Mouse (Mus musculus) stomach, embryonic 15.5 days (tissue): Measurements from ENCODE around the gene Mgat4c. TPM values are rescaled to one million over a fixed set of nuclear protein-coding genes. Genes with fewer than 3 reads are reported as not detected.

Experiments
- ATAC-seq: fragments of 200-750 bp; cut with Nextera tagmentation; 2 replicates; pipeline ENCODE4 v1.8.0; 2017; ENCODE audit warnings: low read depth, moderate number of reproducible peaks, moderate TSS enrichment; ENCODE audit not compliant: insufficient read depth, low FRiP score
- H3K27ac ChIP-seq: fragments of 300-500 bp; sonication (generic); 2 replicates; pipeline ENCODE4 v1.5.1; 2015; ENCODE audit warnings: mild to moderate bottlenecking, inconsistent platforms
- H3K27me3 ChIP-seq: fragments of 300-500 bp; sonication (generic); replicated peaks from 2 replicates; pipeline ENCODE4 v1.6.1; 2015; ENCODE audit warnings: inconsistent platforms
- H3K36me3 ChIP-seq: fragments of 300-500 bp; sonication (generic); 2 replicates; pipeline ENCODE4 v1.6.1; 2015; ENCODE audit warnings: inconsistent platforms
- H3K4me1 ChIP-seq: fragments of 300-500 bp; sonication (generic); 2 replicates; pipeline ENCODE4 v1.6.1; 2015; ENCODE audit warnings: inconsistent platforms
- H3K4me2 ChIP-seq: fragments of 300-500 bp; sonication (generic); 2 replicates; pipeline ENCODE4 v1.6.1; 2015; ENCODE audit warnings: mild to moderate bottlenecking, inconsistent platforms
- H3K4me3 ChIP-seq: fragments of 300-500 bp; sonication (generic); replicated peaks from 2 replicates; pipeline ENCODE4 v1.5.1; 2015; ENCODE audit warnings: inconsistent platforms
- H3K9ac ChIP-seq: fragments of 300-500 bp; sonication (generic); 2 replicates; pipeline ENCODE4 v1.6.1; 2015; ENCODE audit warnings: inconsistent platforms
- H3K9me3 ChIP-seq: fragments of 300-500 bp; sonication (generic); 2 replicates; pipeline ENCODE4 v1.6.1; 2016; ENCODE audit warnings: inconsistent platforms
- WGBS: fragments of 180-500 bp; shearing (Covaris S2); methylation state at CpG from one replicate; pipeline ENCODE4 v1.1.7; 2015; 5-methylcytosine and 5-hydroxymethylcytosine counted together
- polyA plus RNA-seq: library from polyadenylated mRNA; unstranded; fragments of >200 nt; fragmentation: Nextera tagmentation; extraction: Ambion mirVana; gene quantifications from 2 replicates; pipeline ENCODE4 v1.2.1, GENCODE M21; 2015

The Mgat4c gene
- 3.6 and 3.8 TPM in 2 replicates for polyA plus RNA-seq

DNA sequence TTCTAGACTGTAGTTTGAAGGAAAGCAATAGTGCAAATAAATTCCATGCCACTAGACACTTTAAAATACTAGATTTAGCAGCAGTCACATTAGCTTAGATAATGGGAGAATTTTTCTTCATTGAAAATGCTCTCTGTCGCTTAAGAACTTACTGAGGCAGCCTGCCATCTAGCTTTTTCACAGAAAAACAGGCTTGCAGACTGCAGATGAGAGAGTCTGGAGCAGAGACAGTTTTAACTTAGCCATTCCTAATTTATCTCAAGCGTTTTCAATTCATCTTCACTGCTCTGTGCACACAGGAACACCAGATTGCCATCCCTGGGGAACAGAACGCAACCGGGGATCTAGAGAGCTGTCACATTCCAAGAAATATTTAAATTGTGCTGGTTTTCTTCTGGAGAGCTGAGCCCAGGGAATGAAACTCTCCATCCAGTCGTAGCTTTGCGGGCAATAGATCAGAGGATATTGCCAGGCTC lies at the start of gene Mgat4c:
Gene Mgat4c (plus strand): TSS at position 51 of the 476 bp plus-strand sequence.
- WGBS = 48% methylated on average over 6 of the region's 6 CpGs
- no peak within 1 kb of the TSS for H3K4me2 ChIP-seq
- no peaks in the 10 kb centered on the region for H3K36me3 ChIP-seq
- no peaks in the 10 kb centered on the region for H3K9me3 ChIP-seq
- ATAC-seq = no peak
- no peaks in the 10 kb centered on the region for H3K4me1 ChIP-seq
- H3K27me3 ChIP-seq = no peaks in the 10 kb centered on the region
- no peak within 1 kb of the TSS for H3K27ac ChIP-seq
- H3K4me3 ChIP-seq = no peak within 1 kb of the TSS
- H3K9ac ChIP-seq = no peak within 1 kb of the TSS

DNA sequence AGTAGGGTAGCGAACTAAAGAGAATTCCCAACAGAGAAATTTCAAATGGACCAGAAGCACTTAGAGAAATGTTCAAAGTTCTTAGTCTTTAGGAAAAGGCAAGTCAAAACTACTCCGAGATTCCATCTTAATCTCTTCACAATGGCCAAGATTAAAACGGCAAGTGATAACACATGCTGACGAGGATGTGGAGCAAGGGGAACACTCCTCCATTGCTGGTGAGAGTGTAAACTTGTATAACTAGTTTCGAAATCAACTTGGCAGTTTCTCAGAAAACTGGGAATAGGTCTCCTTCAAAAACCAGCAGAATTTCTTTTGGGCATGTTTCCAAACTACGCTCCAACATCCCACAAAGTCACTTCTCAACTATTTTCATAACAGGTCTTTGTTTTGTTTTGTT lies 46.0 kb upstream of the Mgat4c start:
- H3K36me3 ChIP-seq = no peaks in the 10 kb centered on the region
- ATAC-seq = no peak
- H3K9ac ChIP-seq = no peak overlapping the region
- H3K4me1 ChIP-seq = no peaks in the 10 kb centered on the region
- no peak overlapping the region for H3K4me3 ChIP-seq
- no peaks in the 10 kb centered on the region for H3K27me3 ChIP-seq
- no peak overlapping the region for H3K27ac ChIP-seq
- H3K9me3 ChIP-seq = no peaks in the 10 kb centered on the region
- 73% methylated on average over 6 of the region's 6 CpGs for WGBS
- no peak overlapping the region for H3K4me2 ChIP-seq

DNA sequence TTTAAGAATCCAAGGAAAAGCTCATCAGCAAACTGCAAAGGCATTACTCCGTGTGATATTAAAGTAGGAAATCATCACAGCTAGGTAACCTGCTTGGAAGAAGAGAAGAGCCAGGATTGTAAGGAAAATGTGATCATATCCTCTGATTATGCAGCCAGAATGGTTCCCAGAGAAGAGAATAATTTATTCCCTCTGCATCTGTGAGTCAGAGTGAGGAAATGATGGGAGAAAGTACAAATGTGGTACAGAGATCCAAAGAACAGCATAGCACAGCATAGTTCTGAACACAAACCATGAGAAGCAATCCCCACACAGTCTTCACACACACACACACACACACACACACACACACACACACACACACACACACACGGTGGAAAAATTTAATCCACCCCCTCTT lies 40.2 kb upstream of the Mgat4c start:
- 72% methylated on average over 2 of the region's 2 CpGs for WGBS
- Histone ChIP-seq H3K36me3 (no peaks in the 10 kb centered on the region), H3K4me1 (no peaks in the 10 kb centered on the region), H3K27me3 (no peaks in the 10 kb centered on the region), H3K9me3 (no peaks in the 10 kb centered on the region), H3K4me3 (no peak overlapping the region), H3K4me2 (no peak overlapping the region), H3K9ac (no peak overlapping the region), H3K27ac (no peak overlapping the region)
- ATAC-seq = no peak

DNA sequence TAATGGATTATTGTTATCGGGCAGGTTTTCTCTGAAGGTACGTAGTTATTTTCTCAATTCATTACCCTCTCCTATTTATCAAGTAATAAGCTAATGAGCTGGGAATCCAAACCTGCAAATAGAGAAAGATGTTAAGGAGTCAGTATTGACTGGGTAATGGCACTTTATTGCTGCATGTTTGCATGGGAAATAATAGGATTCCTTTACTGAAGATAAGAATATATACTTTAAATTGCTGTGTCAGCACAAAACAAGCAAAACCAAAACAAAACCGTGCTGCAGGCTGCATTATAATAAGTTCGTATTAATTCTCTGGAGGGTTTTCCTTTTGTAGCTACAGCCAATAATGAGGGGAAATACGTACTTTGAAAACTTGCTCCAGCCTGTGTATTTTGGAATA lies 627 bp downstream of the Mgat4c start:
- Histone ChIP-seq H3K4me2 (no peak overlapping the region), H3K9ac (no peak overlapping the region), H3K36me3 (no peaks in the 10 kb centered on the region), H3K27ac (no peak overlapping the region), H3K4me1 (no peaks in the 10 kb centered on the region), H3K9me3 (no peaks in the 10 kb centered on the region), H3K27me3 (no peaks in the 10 kb centered on the region), H3K4me3 (no peak overlapping the region)
- 63% methylated on average over 5 of the region's 5 CpGs for WGBS
- no peak for ATAC-seq

DNA sequence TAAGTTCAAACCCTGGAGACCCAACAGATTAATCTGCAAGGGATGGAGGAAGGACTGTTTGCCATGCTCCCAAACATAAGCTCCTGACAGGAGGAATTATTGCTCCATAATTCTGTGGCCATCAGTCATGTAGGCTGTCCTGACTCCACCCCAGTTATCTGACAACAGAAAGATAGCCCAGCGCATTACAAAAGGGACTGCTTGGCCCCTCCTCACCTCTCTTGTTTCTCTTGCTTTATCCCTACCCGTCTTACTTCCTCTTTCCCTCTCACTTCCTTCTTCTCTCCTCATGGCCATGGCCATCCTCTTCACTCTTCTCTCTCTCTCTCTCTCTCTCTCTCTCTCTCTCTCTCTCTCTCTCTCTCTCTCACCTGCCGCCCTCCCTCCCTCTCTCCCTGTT lies 80.5 kb downstream of the Mgat4c start:
- no peak for ATAC-seq
- no peaks in the 10 kb centered on the region for H3K36me3 ChIP-seq
- no peak overlapping the region for H3K9ac ChIP-seq
- no peak overlapping the region for H3K27ac ChIP-seq
- no peaks in the 10 kb centered on the region for H3K9me3 ChIP-seq
- 75% methylated on average over 3 of the region's 3 CpGs for WGBS
- H3K4me2 ChIP-seq = no peak overlapping the region
- H3K4me3 ChIP-seq = no peak overlapping the region
- H3K4me1 ChIP-seq = no peaks in the 10 kb centered on the region
- no peaks in the 10 kb centered on the region for H3K27me3 ChIP-seq

DNA sequence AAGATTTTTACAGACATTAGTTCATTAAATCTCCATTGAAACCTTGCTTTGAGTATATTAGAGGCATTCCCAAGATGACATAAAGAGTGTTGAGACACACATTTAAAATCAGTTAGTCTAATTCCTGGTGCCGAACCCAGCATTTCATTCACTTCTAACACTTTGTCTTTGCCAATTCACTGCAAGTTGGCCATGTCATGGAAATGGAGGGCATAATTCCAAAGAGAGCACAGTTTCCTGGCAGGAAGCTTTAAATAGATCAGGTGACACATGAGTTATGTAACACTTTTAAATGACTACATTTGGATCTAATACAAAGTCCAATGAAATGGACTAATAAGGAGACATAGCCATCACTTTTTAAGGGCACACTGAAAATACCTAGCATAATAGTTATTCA lies 89.4 kb downstream of the Mgat4c start:
- no peak overlapping the region for H3K4me2 ChIP-seq
- no peak for ATAC-seq
- no peak overlapping the region for H3K4me3 ChIP-seq
- 86% methylated on average over 1 of the region's 1 CpGs for WGBS
- no peaks in the 10 kb centered on the region for H3K9me3 ChIP-seq
- H3K9ac ChIP-seq = no peak overlapping the region
- H3K4me1 ChIP-seq = no peaks in the 10 kb centered on the region
- no peaks in the 10 kb centered on the region for H3K27me3 ChIP-seq
- no peaks in the 10 kb centered on the region for H3K36me3 ChIP-seq
- H3K27ac ChIP-seq = no peak overlapping the region

DNA sequence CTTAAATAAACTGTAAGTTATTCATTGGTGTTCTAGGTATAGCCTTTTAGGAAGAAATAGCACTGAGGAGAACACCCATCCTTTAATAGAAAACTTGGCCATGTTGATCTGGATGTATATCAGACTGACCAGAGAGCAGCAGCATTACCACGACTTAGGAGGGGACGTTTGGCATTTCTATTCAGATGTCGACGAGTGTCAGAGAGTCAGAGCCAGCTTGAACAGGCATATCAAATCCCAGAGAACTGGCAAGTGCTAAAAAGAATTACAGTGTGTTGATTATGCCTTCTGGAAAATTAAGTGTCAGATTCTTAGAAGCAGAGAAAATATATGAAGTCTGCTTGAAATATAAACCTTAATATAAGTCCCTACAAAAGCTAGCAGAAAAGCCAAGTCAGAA lies 89.9 kb downstream of the Mgat4c start:
- Histone ChIP-seq H3K4me2 (no peak overlapping the region), H3K9me3 (no peaks in the 10 kb centered on the region), H3K4me1 (no peaks in the 10 kb centered on the region), H3K9ac (no peak overlapping the region), H3K36me3 (no peaks in the 10 kb centered on the region), H3K27ac (no peak overlapping the region), H3K4me3 (no peak overlapping the region), H3K27me3 (no peaks in the 10 kb centered on the region)
- no peak for ATAC-seq
- 76% methylated on average over 4 of the region's 4 CpGs for whole genome bisulfite sequencing

DNA sequence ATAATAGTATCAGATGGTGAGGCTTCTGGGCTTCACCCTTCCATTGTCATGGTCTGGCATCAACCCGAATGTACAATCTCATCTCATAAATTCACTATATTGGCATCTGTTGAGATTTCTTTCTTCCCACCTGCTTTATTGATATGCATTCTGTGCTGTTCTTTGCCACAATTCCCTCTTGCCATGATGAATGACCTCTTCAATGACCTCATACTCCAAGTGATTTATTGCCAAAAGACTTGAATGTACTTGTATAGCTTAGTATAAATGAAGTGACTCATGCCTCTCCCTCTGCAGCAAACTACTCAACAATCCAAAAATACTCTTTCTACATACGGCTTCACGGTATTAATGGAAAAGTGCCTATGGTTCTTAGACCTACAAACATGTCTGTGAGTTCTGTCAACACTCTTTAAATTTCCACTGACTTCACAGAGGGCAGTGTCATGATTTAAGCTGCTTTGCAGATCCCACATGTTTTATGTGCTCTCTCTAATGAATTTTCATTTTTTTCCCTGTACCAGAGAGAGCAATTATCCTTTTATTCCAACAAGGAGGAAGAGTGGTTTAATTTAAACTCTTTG lies 102.0 kb downstream of the Mgat4c start:
- no peak overlapping the region for H3K4me2 ChIP-seq
- 55% methylated on average over 3 of the region's 3 CpGs for WGBS
- H3K27me3 ChIP-seq = no peaks in the 10 kb centered on the region
- no peak for ATAC-seq
- no peaks in the 10 kb centered on the region for H3K36me3 ChIP-seq
- no peaks in the 10 kb centered on the region for H3K4me1 ChIP-seq
- H3K9ac ChIP-seq = no peak overlapping the region
- H3K27ac ChIP-seq = no peak overlapping the region
- no peaks in the 10 kb centered on the region for H3K9me3 ChIP-seq
- H3K4me3 ChIP-seq = no peak overlapping the region

DNA sequence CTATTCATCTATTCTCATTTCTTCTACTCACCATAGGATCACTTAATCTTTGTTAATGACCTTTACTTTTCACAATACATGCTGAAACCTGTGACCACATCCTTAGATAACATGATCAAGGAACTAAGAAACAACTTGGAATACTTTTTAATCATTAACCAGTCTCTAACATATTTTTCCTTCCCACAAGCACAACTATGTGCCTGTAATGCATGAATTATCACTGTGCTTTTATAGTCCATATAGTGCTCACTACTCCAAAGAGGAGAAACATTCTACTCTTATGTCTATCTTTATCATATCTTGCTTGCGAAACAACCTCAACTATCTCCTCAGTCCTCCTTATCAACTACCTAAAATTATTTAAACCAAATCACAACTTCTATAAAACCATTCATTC lies 114.2 kb downstream of the Mgat4c start:
- 84% methylated on average over 1 of the region's 1 CpGs for WGBS
- no peak for ATAC-seq

DNA sequence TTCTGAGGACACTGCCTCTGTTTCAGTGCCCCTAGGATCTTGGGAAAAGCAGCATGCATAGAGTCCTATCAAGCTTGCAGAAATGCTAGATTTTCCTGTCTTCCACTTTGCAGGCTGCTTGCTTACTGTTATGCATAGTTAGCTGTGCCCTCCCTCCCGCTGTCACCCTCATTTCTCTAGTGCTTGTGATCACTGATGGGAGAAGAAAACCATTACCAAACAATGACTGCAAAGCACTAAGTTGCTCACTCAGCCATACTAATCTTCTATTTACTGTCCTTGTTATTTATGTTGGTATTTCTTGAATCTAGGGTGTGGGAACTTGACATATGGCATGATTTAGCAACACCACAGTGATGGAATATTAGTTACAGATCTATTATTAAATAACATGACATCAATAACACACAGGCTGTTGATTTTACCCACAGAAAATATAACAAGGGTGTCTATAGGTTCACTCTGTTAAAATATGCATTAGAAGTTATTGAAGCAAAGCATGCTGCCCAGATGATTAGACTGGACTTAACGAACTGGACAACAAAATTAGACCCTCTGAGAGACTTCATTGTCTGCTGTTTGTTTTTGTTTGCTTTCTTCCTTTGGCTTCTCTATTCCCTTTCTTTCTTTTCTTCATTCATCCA lies 117.7 kb downstream of the Mgat4c start:
- Histone ChIP-seq H3K27me3 (no peaks in the 10 kb centered on the region), H3K4me3 (no peak overlapping the region), H3K4me2 (no peak overlapping the region), H3K9me3 (no peaks in the 10 kb centered on the region), H3K9ac (no peak overlapping the region), H3K27ac (no peak overlapping the region), H3K36me3 (no peaks in the 10 kb centered on the region), H3K4me1 (no peaks in the 10 kb centered on the region)
- WGBS = 56% methylated on average over 2 of the region's 2 CpGs
- ATAC-seq = no peak

More for the DNA sequence above, 114.2 kb downstream of the Mgat4c start:
- H3K4me2 ChIP-seq = no peak overlapping the region
- H3K4me1 ChIP-seq = no peaks in the 10 kb centered on the region
- no peaks in the 10 kb centered on the region for H3K27me3 ChIP-seq
- H3K27ac ChIP-seq = no peak overlapping the region
- H3K4me3 ChIP-seq = no peak overlapping the region
- no peaks in the 10 kb centered on the region for H3K9me3 ChIP-seq
- H3K9ac ChIP-seq = no peak overlapping the region
- no peaks in the 10 kb centered on the region for H3K36me3 ChIP-seq

DNA sequence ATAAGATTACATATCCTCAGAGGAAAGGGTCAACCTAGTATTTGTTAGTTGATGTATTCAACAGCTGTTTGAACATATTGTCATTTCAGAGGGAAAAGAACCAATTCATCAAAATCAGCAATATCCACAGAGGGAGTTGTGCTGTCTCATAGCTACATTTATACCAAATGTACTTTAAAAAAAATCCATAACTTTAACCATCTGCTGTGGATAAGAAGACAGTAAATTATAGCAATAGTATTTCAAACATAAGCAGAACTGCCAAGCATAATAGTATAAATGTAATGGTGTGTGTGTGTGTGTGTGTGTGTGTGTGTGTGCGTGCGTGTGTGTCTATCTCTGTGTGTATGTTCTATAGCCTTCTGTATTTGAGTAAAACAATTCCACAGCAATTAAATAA lies 127.5 kb downstream of the Mgat4c start:
- Histone ChIP-seq H3K9ac (no peak overlapping the region), H3K27ac (no peak overlapping the region), H3K4me3 (no peak overlapping the region), H3K9me3 (no peaks in the 10 kb centered on the region), H3K4me2 (no peak overlapping the region), H3K27me3 (no peaks in the 10 kb centered on the region), H3K36me3 (no peaks in the 10 kb centered on the region), H3K4me1 (no peaks in the 10 kb centered on the region)
- WGBS = 91% methylated on average over 2 of the region's 2 CpGs
- no peak for ATAC-seq

DNA sequence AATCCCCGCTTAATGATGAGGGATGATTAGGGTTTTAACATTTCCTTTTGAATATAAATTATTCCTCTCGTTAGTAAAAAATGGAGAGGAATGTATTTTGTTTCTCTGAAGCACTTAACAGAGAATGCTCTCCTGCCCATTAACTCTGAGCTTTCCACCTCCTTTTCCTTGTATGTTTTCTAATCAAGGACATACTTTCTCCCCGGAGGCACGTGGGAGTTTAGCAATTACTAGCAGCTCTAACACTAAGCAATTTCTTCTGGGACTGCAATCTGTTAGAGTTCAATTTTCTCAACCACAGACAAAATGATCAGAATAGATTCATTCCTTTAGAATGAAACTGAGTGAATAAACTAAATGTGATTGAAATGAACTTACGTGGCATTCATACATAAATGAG lies 135.6 kb downstream of the Mgat4c start:
- 83% methylated on average over 5 of the region's 5 CpGs for WGBS
- Histone ChIP-seq H3K4me2 (no peak overlapping the region), H3K9ac (no peak overlapping the region), H3K27me3 (no peaks in the 10 kb centered on the region), H3K36me3 (no peaks in the 10 kb centered on the region), H3K27ac (no peak overlapping the region), H3K9me3 (no peaks in the 10 kb centered on the region), H3K4me3 (no peak overlapping the region), H3K4me1 (no peaks in the 10 kb centered on the region)
- no peak for ATAC-seq

DNA sequence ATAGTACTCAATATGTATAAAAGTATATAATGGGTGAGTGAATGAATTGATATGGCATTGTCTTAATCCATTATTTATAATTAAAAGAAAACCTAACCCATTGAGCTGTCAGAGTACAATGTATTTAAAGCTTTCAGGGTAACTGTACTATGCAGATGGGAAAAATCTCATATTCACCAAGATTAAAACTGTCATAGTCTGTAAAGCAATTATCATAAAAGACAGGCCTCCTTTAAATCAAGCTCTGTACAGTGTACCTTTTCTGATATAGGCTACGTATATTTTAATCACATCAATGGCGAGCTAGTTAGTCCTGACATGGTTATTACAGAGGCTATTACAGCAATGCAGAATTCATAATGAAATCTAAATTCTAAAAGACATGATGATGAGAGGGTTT lies 146.7 kb downstream of the Mgat4c start:
- Histone ChIP-seq H3K9ac (no peak overlapping the region), H3K36me3 (no peaks in the 10 kb centered on the region), H3K27me3 (no peaks in the 10 kb centered on the region), H3K4me3 (no peak overlapping the region), H3K9me3 (no peaks in the 10 kb centered on the region), H3K27ac (no peak overlapping the region), H3K4me2 (no peak overlapping the region), H3K4me1 (no peaks in the 10 kb centered on the region)
- WGBS = 91% methylated on average over 2 of the region's 2 CpGs
- ATAC-seq = no peak
